Mouse (Mus musculus) cerebellum, adult (tissue): ENCODE measurements at regions not wholly inside any gene's neighbourhood (a gene's known extent, or its start where the extent isn't known, plus 50 kb on each side); places are given as distances from the start of the nearest gene placed in this dataset.

Experiments
- ATAC-seq: cut with Nextera tagmentation; 2 replicates; pipeline ENCODE4 v1.9.2; 2017; ENCODE audit warnings: mild to moderate bottlenecking, moderate library complexity, mixed read lengths; ENCODE audit not compliant: insufficient number of reproducible peaks, low FRiP score, low TSS enrichment

- ATAC-seq = no peak
Observed at GRCm38 (mm10) chr1:186250316-186250715, 133.2 kb upstream of the Lyplal1 start.

GRCm38 (mm10) chr1:186249214-186249613 is 132.1 kb upstream of the Lyplal1 start:
- ATAC-seq = no peak

- ATAC-seq = no peak
Observed at GRCm38 (mm10) chr1:186245723-186246440, 128.8 kb upstream of the Lyplal1 start.

- ATAC-seq = no peak
Observed at GRCm38 (mm10) chr1:186241112-186241511, 124.0 kb upstream of the Lyplal1 start.

- ATAC-seq = no peak
Observed at GRCm38 (mm10) chr1:186237556-186237955, 120.4 kb upstream of the Lyplal1 start.

- ATAC-seq = no peak
Observed at GRCm38 (mm10) chr1:186236267-186237020, 119.3 kb upstream of the Lyplal1 start.

GRCm38 (mm10) chr1:186234536-186234935 is 117.4 kb upstream of the Lyplal1 start:
- ATAC-seq = no peak

- ATAC-seq = no peak
Observed at GRCm38 (mm10) chr1:186230476-186230875, 113.4 kb upstream of the Lyplal1 start.

- no peak for ATAC-seq
Observed at GRCm38 (mm10) chr1:186229856-186230255, 112.7 kb upstream of the Lyplal1 start.

- no peak for ATAC-seq
Observed at GRCm38 (mm10) chr1:186228396-186228795, 111.3 kb upstream of the Lyplal1 start.

GRCm38 (mm10) chr1:186224231-186224630 is 107.1 kb upstream of the Lyplal1 start:
- no peak for ATAC-seq

GRCm38 (mm10) chr1:186223417-186223816 is 106.3 kb upstream of the Lyplal1 start:
- ATAC-seq = no peak

GRCm38 (mm10) chr1:186218995-186219394 is 101.9 kb upstream of the Lyplal1 start:
- ATAC-seq = no peak

GRCm38 (mm10) chr1:186217198-186217597 is 100.1 kb upstream of the Lyplal1 start:
- ATAC-seq = 0 out of 2 replicates have a peak, but pooled peaks have one; percentile 31

- ATAC-seq = no peak
Observed at GRCm38 (mm10) chr1:186204151-186204550, 87.0 kb upstream of the Lyplal1 start.

- ATAC-seq = no peak
Observed at GRCm38 (mm10) chr1:186202536-186202935, 85.4 kb upstream of the Lyplal1 start.

- ATAC-seq = no peak
Observed at GRCm38 (mm10) chr1:186198391-186198790, 81.3 kb upstream of the Lyplal1 start.

- ATAC-seq = no peak
Observed at GRCm38 (mm10) chr1:186197057-186197456, 79.9 kb upstream of the Lyplal1 start.

GRCm38 (mm10) chr1:186189390-186189789 is 72.3 kb upstream of the Lyplal1 start:
- ATAC-seq = no peak

- no peak for ATAC-seq
Observed at GRCm38 (mm10) chr1:186187372-186187771, 70.3 kb upstream of the Lyplal1 start.

- no peak for ATAC-seq
Observed at GRCm38 (mm10) chr1:186183204-186183651, 66.1 kb upstream of the Lyplal1 start.
